ENCODE assay signal across 10 mouse cellular contexts in genomic region chr5:45476288-45476687, GRCm38 (mm10). TPM values are rescaled to one million over a fixed set of nuclear protein-coding genes. Genes with fewer than 3 reads are reported as not detected.
DNase-seq lines count a peak whose midpoint lies in the region; ATAC-seq and TF ChIP-seq lines count a peak whose summit lies in the region.
"Had no signal": no experiment of that assay in that cellular context is flagged by ENCODE, and none has a peak within 500 bp of the region (broad histone marks: within the 10 kb centered on the region; RNA-seq: fewer than 3 reads in every experiment).

No protein-coding gene starts in this region.

- H3K9ac ChIP-seq in midbrain, embryonic 11.5 days (ENCODE audit: low read length) = peak overlapping the region; percentile 16; the same call in 1 of the 2 replicates
- no peak overlapping the region for H3K9ac ChIP-seq in midbrain, embryonic 15.5 days
- H3K9ac ChIP-seq in forebrain, embryonic 14.5 days (ENCODE audit: low read length) = no peak overlapping the region
- no peak overlapping the region for H3K9ac ChIP-seq in midbrain, postnatal 0 days (replicated peaks; ENCODE audit: low read length, poor library complexity, severe bottlenecking)

- no peaks in the 10 kb centered on the region for H3K9me3 ChIP-seq in midbrain, embryonic 11.5 days (ENCODE audit: control insufficient read depth, low read length)
- H3K9me3 ChIP-seq in midbrain, embryonic 15.5 days = no peaks in the 10 kb centered on the region
- H3K9me3 ChIP-seq in forebrain, embryonic 14.5 days (replicated peaks; ENCODE audit: control insufficient read depth, low read length) = no peaks in the 10 kb centered on the region
- H3K9me3 ChIP-seq in midbrain, postnatal 0 days (ENCODE audit: low read length) = no peaks in the 10 kb centered on the region

- no peaks in the 10 kb centered on the region for H3K27me3 ChIP-seq in kidney, adult 2 months (replicated peaks; ENCODE audit: control insufficient read depth, insufficient read depth, low read length)
- H3K27me3 ChIP-seq in midbrain, embryonic 11.5 days (ENCODE audit: control insufficient read depth, insufficient read depth, low read length) = no peaks in the 10 kb centered on the region
- H3K27me3 ChIP-seq in midbrain, embryonic 15.5 days (replicated peaks) = 0 out of 2 replicates have a peak, but pooled peaks cover 3% of the 10 kb centered on the region
- no peaks in the 10 kb centered on the region for H3K27me3 ChIP-seq in forebrain, embryonic 14.5 days (replicated peaks; ENCODE audit: control insufficient read depth, insufficient read depth, low read length)
- 0 out of 2 replicates have a peak, but pooled peaks cover 4% of the 10 kb centered on the region for H3K27me3 ChIP-seq in midbrain, postnatal 0 days (ENCODE audit: insufficient read depth, low read length)

- TF ChIP-seq POLR2A in kidney, adult 2 months (IDR thresholded peaks at IDR 0.05; ENCODE audit: low read depth, low read length) = no peak

- H3K36me3 ChIP-seq in kidney, adult 2 months (ENCODE audit: control insufficient read depth, insufficient read depth, low read length) = no peaks in the 10 kb centered on the region
- no peaks in the 10 kb centered on the region for H3K36me3 ChIP-seq in midbrain, embryonic 11.5 days (ENCODE audit: control insufficient read depth, insufficient read depth, low read length)
- H3K36me3 ChIP-seq in midbrain, embryonic 15.5 days (replicated peaks) = no peaks in the 10 kb centered on the region
- no peaks in the 10 kb centered on the region for H3K36me3 ChIP-seq in forebrain, embryonic 14.5 days (ENCODE audit: control insufficient read depth, insufficient read depth, low read length)
- no peaks in the 10 kb centered on the region for H3K36me3 ChIP-seq in midbrain, postnatal 0 days (ENCODE audit: insufficient read depth, low read length)

- H3K4me2 ChIP-seq in midbrain, embryonic 11.5 days = no peak overlapping the region
- H3K4me2 ChIP-seq in midbrain, embryonic 15.5 days = no peak overlapping the region
- peak overlapping the region; percentile 3; the same call in 1 of the 2 replicates for H3K4me2 ChIP-seq in forebrain, embryonic 14.5 days (ENCODE audit: low read length)
- H3K4me2 ChIP-seq in midbrain, postnatal 0 days (ENCODE audit: low read depth, low read length, poor library complexity, severe bottlenecking) = no peak overlapping the region

- DNase-seq in kidney, adult 2 months = peak; percentile 44
- DNase-seq in kidney, adult 8-10 months = no peak
- no peak for DNase-seq in midbrain, embryonic 11.5 days (ENCODE audit: low spot score, missing footprints)
- DNase-seq in forebrain, embryonic 14.5 days (ENCODE audit: low spot score) = peak; percentile 77
- DNase-seq in midbrain, postnatal 0 days (ENCODE audit: low spot score) = peak; percentile 43
- no peak for DNase-seq in spleen, postnatal 10 days (ENCODE audit: low spot score in 2 of 2)
- DNase-seq in c-Kit-positive CD71-positive TER-119-positive erythroid progenitor cells, embryonic 14.5 days (ENCODE audit: low spot score) = no peak
- DNase-seq: gastrocnemius, postnatal 36 days had no signal

- no peak for ATAC-seq in midbrain, embryonic 11.5 days (ENCODE audit: low FRiP score)
- ATAC-seq in midbrain, embryonic 15.5 days (replicated peaks) = no peak
- peak; percentile 43; the same call in 1 of the 2 replicates for ATAC-seq in forebrain, embryonic 14.5 days
- no peak for ATAC-seq in midbrain, postnatal 0 days (ENCODE audit: low FRiP score)

- WGBS in kidney, adult 2 months = 17% methylated on average over 6 of the region's 6 CpGs
- 52% methylated on average over 6 of the region's 6 CpGs for WGBS in midbrain, embryonic 11.5 days
- WGBS in midbrain, embryonic 15.5 days = 26% methylated on average over 6 of the region's 6 CpGs
- 8% methylated on average over 6 of the region's 6 CpGs for WGBS in forebrain, embryonic 14.5 days
- WGBS in midbrain, postnatal 0 days = 31% methylated on average over 6 of the region's 6 CpGs

- H3K4me3 ChIP-seq in kidney, adult 2 months (ENCODE audit: insufficient read depth, low read depth, low read length) = no peak overlapping the region
- no peak overlapping the region for H3K4me3 ChIP-seq in midbrain, embryonic 11.5 days (ENCODE audit: low read depth, low read length)
- no peak overlapping the region for H3K4me3 ChIP-seq in midbrain, embryonic 15.5 days
- H3K4me3 ChIP-seq in forebrain, embryonic 14.5 days (ENCODE audit: low read depth, low read length) = no peak overlapping the region
- no peak overlapping the region for H3K4me3 ChIP-seq in midbrain, postnatal 0 days (ENCODE audit: low read depth, low read length)

- no peak for TF ChIP-seq CTCF in kidney, adult 2 months (conservative IDR thresholded peaks at IDR 0.05; ENCODE audit: insufficient read depth, insufficient read length, low read depth, low read length)
- no peak for TF ChIP-seq CTCF in midbrain, postnatal 0 days (IDR thresholded peaks at IDR 0.05)

- H3K4me1 ChIP-seq in kidney, adult 2 months (ENCODE audit: control insufficient read depth, insufficient read depth, low read length) = peaks cover 6% of the 10 kb centered on the region; the same call in 1 of the 2 replicates
- no peaks in the 10 kb centered on the region for H3K4me1 ChIP-seq in midbrain, embryonic 11.5 days (ENCODE audit: control insufficient read depth, insufficient read depth, low read length)
- no peaks in the 10 kb centered on the region for H3K4me1 ChIP-seq in midbrain, embryonic 15.5 days
- H3K4me1 ChIP-seq in forebrain, embryonic 14.5 days (ENCODE audit: control insufficient read depth, insufficient read depth, low read length) = peaks cover 4% of the 10 kb centered on the region; the same call in 1 of the 2 replicates
- H3K4me1 ChIP-seq in midbrain, postnatal 0 days (ENCODE audit: insufficient read depth, low read length) = no peaks in the 10 kb centered on the region

- no peak overlapping the region for H3K27ac ChIP-seq in kidney, adult 2 months (ENCODE audit: insufficient read depth, low read depth, low read length)
- H3K27ac ChIP-seq in midbrain, embryonic 11.5 days (ENCODE audit: low read depth, low read length) = no peak overlapping the region
- no peak overlapping the region for H3K27ac ChIP-seq in midbrain, embryonic 15.5 days
- no peak overlapping the region for H3K27ac ChIP-seq in forebrain, embryonic 14.5 days (ENCODE audit: low read depth, low read length)
- no peak overlapping the region for H3K27ac ChIP-seq in midbrain, postnatal 0 days (ENCODE audit: low read depth, low read length)

RNA-seq across cellular contexts. Expression of gene Lap3, which starts 16.9 kb away (rescaled TPM):
- 93.2 and 96.5 TPM in 2 replicates for polyA plus RNA-seq in kidney, adult 2 months (2012; rRNA removed)
- 84.7 and 85.8 TPM in 2 replicates for polyA plus RNA-seq in midbrain, embryonic 11.5 days (2014; fragmentation: Nextera tagmentation; extraction: Ambion mirVana)
- 28.7 and 29.9 TPM in 2 replicates for polyA plus RNA-seq in midbrain, embryonic 15.5 days (2015; fragmentation: Nextera tagmentation; extraction: Ambion mirVana)
- polyA plus RNA-seq in forebrain, embryonic 14.5 days (2014; fragmentation: Nextera tagmentation; extraction: Ambion mirVana) = 43.6 and 44.6 TPM in 2 replicates
- 20.9 and 23.9 TPM in 2 replicates for total RNA-seq in midbrain, postnatal 0 days (2014; rRNA removed)
- 27.7 and 29.7 TPM in 2 replicates for polyA plus RNA-seq in midbrain, postnatal 0 days (2015; fragmentation: Nextera tagmentation; extraction: Ambion mirVana)

RNA-seq across cellular contexts. Expression of gene Clrn2, which starts 22.7 kb away (rescaled TPM):
- polyA plus RNA-seq in kidney, adult 2 months (2012; rRNA removed) = not detected in 2 replicates
- 0.86 and 1.2 TPM in 2 replicates for polyA plus RNA-seq in midbrain, embryonic 11.5 days (2014; fragmentation: Nextera tagmentation; extraction: Ambion mirVana)
- polyA plus RNA-seq in midbrain, embryonic 15.5 days (2015; fragmentation: Nextera tagmentation; extraction: Ambion mirVana) = 0.18 and 0.50 TPM in 2 replicates
- polyA plus RNA-seq in forebrain, embryonic 14.5 days (2014; fragmentation: Nextera tagmentation; extraction: Ambion mirVana) = not detected in 2 replicates
- 0.27 TPM in 1 of 2 replicates, not detected in the other for total RNA-seq in midbrain, postnatal 0 days (2014; rRNA removed)
- not detected in 2 replicates for polyA plus RNA-seq in midbrain, postnatal 0 days (2015; fragmentation: Nextera tagmentation; extraction: Ambion mirVana)
- total RNA-seq: gastrocnemius, postnatal 36 days had no signal
- polyA plus RNA-seq: liver, embryonic 16.5 days had no signal

RNA-seq across cellular contexts. Expression of gene Qdpr, which starts 26.3 kb away (rescaled TPM):
- polyA plus RNA-seq in kidney, adult 2 months (2012; rRNA removed) = 415 and 434 TPM in 2 replicates
- 102 and 110 TPM in 2 replicates for polyA plus RNA-seq in midbrain, embryonic 11.5 days (2014; fragmentation: Nextera tagmentation; extraction: Ambion mirVana)
- polyA plus RNA-seq in midbrain, embryonic 15.5 days (2015; fragmentation: Nextera tagmentation; extraction: Ambion mirVana) = 110 and 132 TPM in 2 replicates
- 90.2 and 91.3 TPM in 2 replicates for polyA plus RNA-seq in forebrain, embryonic 14.5 days (2014; fragmentation: Nextera tagmentation; extraction: Ambion mirVana)
- total RNA-seq in midbrain, postnatal 0 days (2014; rRNA removed) = 37.3 and 40.0 TPM in 2 replicates
- 139 and 147 TPM in 2 replicates for polyA plus RNA-seq in midbrain, postnatal 0 days (2015; fragmentation: Nextera tagmentation; extraction: Ambion mirVana)

RNA-seq across cellular contexts. Expression of gene Med28, which starts 43.7 kb away (rescaled TPM):
- polyA plus RNA-seq in kidney, adult 2 months (2012; rRNA removed) = 173 and 194 TPM in 2 replicates
- 284 and 309 TPM in 2 replicates for polyA plus RNA-seq in midbrain, embryonic 11.5 days (2014; fragmentation: Nextera tagmentation; extraction: Ambion mirVana)
- 251 and 261 TPM in 2 replicates for polyA plus RNA-seq in midbrain, embryonic 15.5 days (2015; fragmentation: Nextera tagmentation; extraction: Ambion mirVana)
- polyA plus RNA-seq in forebrain, embryonic 14.5 days (2014; fragmentation: Nextera tagmentation; extraction: Ambion mirVana) = 342 and 363 TPM in 2 replicates
- total RNA-seq in midbrain, postnatal 0 days (2014; rRNA removed) = 45.6 and 60.1 TPM in 2 replicates
- polyA plus RNA-seq in midbrain, postnatal 0 days (2015; fragmentation: Nextera tagmentation; extraction: Ambion mirVana) = 247 and 253 TPM in 2 replicates

Comparison
In these comparisons a context has a peak if more than half of its experiments do, and no peak if none do; other contexts are left out.
1. DNase-seq: peak in kidney, adult 2 months (single experiment), forebrain, embryonic 14.5 days (single experiment) and midbrain, postnatal 0 days (single experiment); none in kidney, adult 8-10 months (0 of 2), midbrain, embryonic 11.5 days (single experiment), spleen, postnatal 10 days (0 of 2) and c-Kit-positive CD71-positive TER-119-positive erythroid progenitor cells, embryonic 14.5 days (single experiment).